Mouse (Mus musculus) limb, embryonic 11.5 days (tissue): ENCODE measurements around the gene Dppa3. TPM values are rescaled to one million over a fixed set of nuclear protein-coding genes. Genes with fewer than 3 reads are reported as not detected.

Experiments used
- ATAC-seq: fragments of 200-750 bp; cut with Nextera tagmentation; 2 replicates; pipeline ENCODE4 v1.8.0; 2017; ENCODE audit warnings: low read depth; ENCODE audit not compliant: insufficient number of reproducible peaks, low FRiP score, low TSS enrichment
- DNase-seq: peaks from one replicate; pipeline ENCODE4 v3.0.0-alpha.2; 2015; ENCODE audit warnings: low spot score
- H3K27ac ChIP-seq: fragments of 300-500 bp; sonication (generic); replicated peaks from 2 replicates; pipeline ENCODE4 v1.5.1; 2014; ENCODE audit warnings: low read depth, mild to moderate bottlenecking, low read length
- H3K27me3 ChIP-seq: fragments of 300-500 bp; sonication (generic); 2 replicates; pipeline ENCODE4 v1.6.1; 2014; ENCODE audit warnings: mild to moderate bottlenecking, low read length, mixed read lengths; ENCODE audit not compliant: control insufficient read depth, insufficient read depth
- H3K36me3 ChIP-seq: fragments of 300-500 bp; sonication (generic); 2 replicates; pipeline ENCODE4 v1.6.1; 2014; ENCODE audit warnings: mild to moderate bottlenecking, low read length, moderate library complexity, mixed read lengths; ENCODE audit not compliant: control insufficient read depth, insufficient read depth
- H3K4me1 ChIP-seq: fragments of 300-500 bp; sonication (generic); 2 replicates; pipeline ENCODE4 v1.6.1; 2014; ENCODE audit warnings: low read length, mixed read lengths; ENCODE audit not compliant: control insufficient read depth, insufficient read depth
- H3K4me2 ChIP-seq: fragments of 300-500 bp; sonication (generic); 2 replicates; pipeline ENCODE4 v1.6.1; 2014; ENCODE audit warnings: low read depth, mild to moderate bottlenecking, moderate library complexity; ENCODE audit not compliant: severe bottlenecking
- H3K4me3 ChIP-seq: fragments of 300-500 bp; sonication (generic); 2 replicates; pipeline ENCODE4 v1.5.1; 2014; ENCODE audit warnings: low read depth, low read length
- H3K9ac ChIP-seq: fragments of 300-500 bp; sonication (generic); 2 replicates; pipeline ENCODE4 v1.6.1; 2014; ENCODE audit warnings: mild to moderate bottlenecking, low read length
- H3K9me3 ChIP-seq: fragments of 300-500 bp; sonication (generic); 2 replicates; pipeline ENCODE4 v1.6.1; 2016; ENCODE audit warnings: low read length; ENCODE audit not compliant: control insufficient read depth
- WGBS: fragments of 180-500 bp; shearing (Covaris S2); extraction: QIAGEN DNeasy Blood & Tissue Kit; methylation state at CpG from one replicate; pipeline ENCODE4 v1.1.7; 2014; 5-methylcytosine and 5-hydroxymethylcytosine counted together
- polyA plus RNA-seq: library from polyadenylated mRNA; unstranded; fragments of >200 nt; fragmentation: Nextera tagmentation; extraction: Ambion mirVana; gene quantifications from 2 replicates; pipeline ENCODE4 v1.2.1, GENCODE M21; 2014

Dppa3 gene
- polyA plus RNA-seq, 1 experiment from 2014 or later, result not detected

DNA sequence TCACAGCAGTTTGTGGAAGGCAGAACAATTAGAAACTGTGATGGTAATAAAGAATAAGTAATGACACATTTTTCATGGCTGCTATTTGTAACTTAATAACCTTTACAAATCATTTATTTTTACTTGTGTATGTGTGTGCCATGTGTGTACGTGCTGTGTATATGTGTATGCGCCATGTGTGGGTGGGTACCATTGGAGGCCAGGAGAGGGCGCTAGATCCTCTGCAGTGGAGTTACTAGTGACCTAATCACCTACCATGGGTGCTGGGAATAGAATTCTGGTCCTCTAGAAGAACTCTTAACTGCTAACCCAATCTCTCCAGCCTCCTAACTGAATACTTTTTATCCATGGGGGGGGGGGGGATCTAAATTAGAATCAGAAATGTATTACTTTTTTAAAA, 23.7 kb downstream of the Dppa3 start:
- Histone ChIP-seq H3K9ac (no peak overlapping the region), H3K9me3 (no peaks in the 10 kb centered on the region), H3K36me3 (no peaks in the 10 kb centered on the region), H3K4me1 (no peaks in the 10 kb centered on the region), H3K27ac (no peak overlapping the region), H3K27me3 (no peaks in the 10 kb centered on the region), H3K4me2 (no peak overlapping the region), H3K4me3 (no peak overlapping the region)
- 80% methylated on average over 3 of the region's 3 CpGs for WGBS
- no peak for DNase-seq
- no peak for ATAC-seq

GRCm38 (mm10) chr6:122650398-122650980, 24.3 kb downstream of the Dppa3 start:
- Histone ChIP-seq H3K4me2 (no peak overlapping the region), H3K9me3 (no peaks in the 10 kb centered on the region), H3K4me3 (no peak overlapping the region), H3K27me3 (no peaks in the 10 kb centered on the region), H3K36me3 (no peaks in the 10 kb centered on the region), H3K9ac (no peak overlapping the region), H3K4me1 (no peaks in the 10 kb centered on the region), H3K27ac (no peak overlapping the region)
- WGBS, result 75% methylated on average over 5 of the region's 5 CpGs
- ATAC-seq (no peak), DNase-seq (no peak)

DNA sequence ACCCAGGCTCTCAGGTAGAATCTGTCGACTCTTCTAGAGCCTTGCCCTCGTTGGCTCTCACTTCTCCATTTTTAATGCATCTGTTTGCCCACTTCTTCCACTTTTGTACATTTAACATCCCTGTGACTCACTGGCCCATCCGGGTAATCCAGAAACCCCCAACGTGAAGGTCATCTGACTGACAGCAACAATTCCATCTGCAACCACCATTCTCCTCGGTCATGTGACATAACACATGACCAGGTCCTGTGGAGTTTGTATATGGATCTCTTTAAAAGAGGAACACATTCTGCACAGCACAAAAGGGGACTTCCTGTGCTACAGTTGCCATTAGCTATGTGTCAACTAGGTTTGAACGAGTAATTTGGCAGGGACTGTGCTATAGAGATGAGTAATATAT, 28.1 kb downstream of the Dppa3 start:
- no peak for ATAC-seq
- Histone ChIP-seq H3K9me3 (no peaks in the 10 kb centered on the region), H3K27ac (no peak overlapping the region), H3K9ac (no peak overlapping the region), H3K27me3 (no peaks in the 10 kb centered on the region), H3K4me3 (no peak overlapping the region), H3K4me2 (no peak overlapping the region), H3K4me1 (no peaks in the 10 kb centered on the region), H3K36me3 (no peaks in the 10 kb centered on the region)
- 79% methylated on average over 6 of the region's 6 CpGs for WGBS
- DNase-seq, result no peak

GRCm38 (mm10) chr6:122657630-122658029, 31.4 kb downstream of the Dppa3 start:
- H3K4me2 ChIP-seq, result no peak overlapping the region
- no peak overlapping the region for H3K4me3 ChIP-seq
- DNase-seq, result no peak
- H3K27me3 ChIP-seq, result no peaks in the 10 kb centered on the region
- no peaks in the 10 kb centered on the region for H3K4me1 ChIP-seq
- no peak overlapping the region for H3K9ac ChIP-seq
- H3K9me3 ChIP-seq, result no peaks in the 10 kb centered on the region
- H3K36me3 ChIP-seq, result no peaks in the 10 kb centered on the region
- ATAC-seq, result no peak
- no peak overlapping the region for H3K27ac ChIP-seq
- WGBS, result 85% methylated on average over 5 of the region's 5 CpGs

DNA sequence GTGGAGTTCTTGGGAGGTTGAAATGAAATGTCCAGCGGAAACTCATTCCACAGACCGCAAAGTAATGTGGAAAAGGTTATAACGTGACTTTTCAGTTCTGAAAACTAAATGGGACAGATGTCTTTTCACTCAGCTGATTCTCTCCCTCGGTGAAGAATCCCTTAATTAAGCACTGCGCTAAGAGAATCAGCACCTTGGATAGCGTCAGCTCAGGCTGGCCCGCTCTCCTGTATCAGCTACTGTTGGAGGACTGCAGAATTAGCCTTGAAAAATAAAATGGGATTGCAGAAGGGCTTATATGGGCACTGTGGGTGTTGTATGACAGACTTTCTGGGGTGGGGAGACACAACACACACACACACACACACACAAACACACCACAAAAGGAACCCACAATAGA, 33.4 kb downstream of the Dppa3 start:
- Histone ChIP-seq H3K4me1 (no peaks in the 10 kb centered on the region), H3K4me2 (no peak overlapping the region), H3K4me3 (no peak overlapping the region), H3K27ac (no peak overlapping the region), H3K27me3 (peaks cover 6% of the 10 kb centered on the region; the same call in 1 of the 2 replicates), H3K9me3 (no peaks in the 10 kb centered on the region), H3K36me3 (no peaks in the 10 kb centered on the region), H3K9ac (no peak overlapping the region)
- ATAC-seq (no peak), DNase-seq (peak; percentile 69)
- WGBS, result 10% methylated on average over 7 of the region's 7 CpGs

- H3K27me3 ChIP-seq, result peaks cover 6% of the 10 kb centered on the region; the same call in 1 of the 2 replicates
- H3K36me3 ChIP-seq, result no peaks in the 10 kb centered on the region
- no peak overlapping the region for H3K9ac ChIP-seq
- no peak overlapping the region for H3K4me3 ChIP-seq
- no peak overlapping the region for H3K4me2 ChIP-seq
- H3K4me1 ChIP-seq, result no peaks in the 10 kb centered on the region
- no peak overlapping the region for H3K27ac ChIP-seq
- 41% methylated on average over 8 of the region's 8 CpGs for WGBS
- DNase-seq (peak; percentile 58), ATAC-seq (no peak)
- no peaks in the 10 kb centered on the region for H3K9me3 ChIP-seq
Observed at GRCm38 (mm10) chr6:122660601-122661379, 34.6 kb downstream of the Dppa3 start.

DNA sequence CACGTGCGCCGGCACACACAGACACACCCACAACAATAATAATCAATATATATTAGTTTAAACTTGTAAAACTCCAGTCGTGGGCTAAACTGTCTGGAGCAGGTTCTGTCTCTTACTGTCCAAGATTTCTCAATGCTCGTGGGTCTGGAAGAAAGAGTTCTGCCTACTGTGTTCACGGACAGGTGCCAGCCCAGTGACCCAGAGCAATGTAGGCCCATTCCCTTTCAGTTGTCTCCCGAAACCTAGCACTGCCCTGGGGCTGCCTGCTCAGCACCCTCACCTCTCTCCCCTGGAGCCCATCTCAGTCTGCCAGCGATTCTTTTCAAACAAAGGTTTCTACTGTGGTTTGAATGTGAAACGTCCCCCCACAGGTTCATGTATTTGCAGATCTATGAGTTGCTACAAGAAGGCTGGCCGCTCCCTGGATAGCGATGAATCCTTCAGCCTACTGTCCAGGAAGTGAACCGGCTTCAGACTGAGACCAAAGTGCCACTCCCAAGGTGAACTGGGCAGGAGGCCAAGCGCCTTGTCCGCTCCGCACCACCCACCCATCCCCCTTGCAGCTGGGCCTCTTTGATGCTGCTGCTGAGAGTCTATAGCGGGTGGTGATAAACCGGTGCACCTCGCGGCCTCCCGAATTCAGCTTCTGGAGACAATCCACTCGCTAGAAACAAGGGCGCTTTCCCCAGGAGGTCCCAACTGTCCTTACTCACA, 36.5 kb downstream of the Dppa3 start:
- no peak overlapping the region for H3K4me3 ChIP-seq
- H3K36me3 ChIP-seq, result no peaks in the 10 kb centered on the region
- H3K27me3 ChIP-seq, result peaks cover 6% of the 10 kb centered on the region; the same call in 1 of the 2 replicates
- H3K9me3 ChIP-seq, result no peaks in the 10 kb centered on the region
- H3K4me1 ChIP-seq, result no peaks in the 10 kb centered on the region
- no peak overlapping the region for H3K27ac ChIP-seq
- no peak overlapping the region for H3K4me2 ChIP-seq
- ATAC-seq, result no peak
- DNase-seq, result no peak
- H3K9ac ChIP-seq, result no peak overlapping the region
- 34% methylated on average over 22 of the region's 22 CpGs for WGBS

- no peak for DNase-seq
- Histone ChIP-seq H3K9me3 (no peaks in the 10 kb centered on the region), H3K4me2 (no peak overlapping the region), H3K36me3 (no peaks in the 10 kb centered on the region), H3K4me3 (no peak overlapping the region), H3K27me3 (peaks cover 6% of the 10 kb centered on the region; the same call in 1 of the 2 replicates), H3K4me1 (no peaks in the 10 kb centered on the region), H3K27ac (no peak overlapping the region), H3K9ac (no peak overlapping the region)
- 42% methylated on average over 14 of the region's 14 CpGs for WGBS
- no peak for ATAC-seq
Observed at GRCm38 (mm10) chr6:122663596-122664206, 37.5 kb downstream of the Dppa3 start.
